Mouse (Mus musculus): ENCODE data around the gene St6gal1.

DNA sequence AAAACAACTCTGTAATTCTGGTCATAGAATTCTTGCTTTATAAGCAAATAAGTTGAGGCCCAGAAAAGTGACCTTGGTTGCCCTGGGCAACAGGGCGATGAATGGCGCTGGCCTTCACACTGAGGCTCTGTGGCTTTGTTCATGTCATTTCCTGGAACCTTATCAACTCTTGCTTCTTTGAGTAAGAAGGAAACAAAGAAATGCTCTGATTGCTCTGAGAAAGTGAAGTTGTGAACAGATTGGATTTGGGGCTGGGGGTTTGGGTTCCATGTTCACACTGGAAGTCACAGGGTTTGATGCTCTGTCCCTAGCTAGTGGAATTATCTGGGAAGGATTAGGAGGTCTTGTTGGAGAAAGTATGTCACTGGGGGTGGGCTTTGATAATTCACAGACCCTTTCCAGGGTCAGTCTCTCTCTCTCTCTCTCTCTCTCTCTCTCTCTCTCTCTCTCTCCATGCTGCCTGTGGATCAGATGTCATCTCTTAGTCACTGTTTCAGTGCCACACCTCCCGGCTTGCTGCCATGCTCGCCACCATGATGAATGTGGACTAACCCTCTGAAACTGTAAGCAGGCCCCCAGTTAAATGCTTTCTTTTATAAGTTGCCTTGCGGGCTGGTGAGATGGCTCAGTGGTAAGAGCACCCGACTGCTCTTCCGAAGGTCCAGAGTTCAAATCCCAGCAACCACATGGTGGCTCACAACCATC, 50.2 kb downstream of the St6gal1 start:
- no peak for TF ChIP-seq CTCF (IDR thresholded peaks at IDR 0.05; ENCODE audit: low read depth)
- no peak for TF ChIP-seq EP300 (IDR thresholded peaks at IDR 0.05; ENCODE audit: low read depth)
